Mouse (Mus musculus) thymus, adult 2 months (tissue): ENCODE results near the gene Cdipt. TPM values are rescaled to one million over a fixed set of nuclear protein-coding genes. Genes with fewer than 3 reads are reported as not detected.

Experiments
- DNase-seq: peaks from one replicate; pipeline ENCODE4 v3.0.0; 2021
- H3K27ac ChIP-seq: fragments of 200-500 bp; 2 replicates; pipeline ENCODE4 v1.5.1; 2012; ENCODE audit warnings: low read length, control low read depth; ENCODE audit not compliant: control insufficient read depth, insufficient read depth
- H3K27me3 ChIP-seq: fragments of 200-500 bp; 2 replicates; pipeline ENCODE4 v1.6.1; 2012; ENCODE audit warnings: mild to moderate bottlenecking, low read length, moderate library complexity, mixed read lengths; ENCODE audit not compliant: control insufficient read depth, insufficient read depth
- H3K36me3 ChIP-seq: fragments of 200-500 bp; 2 replicates; pipeline ENCODE4 v1.6.1; 2012; ENCODE audit warnings: mild to moderate bottlenecking, low read length, moderate library complexity; ENCODE audit not compliant: control insufficient read depth, insufficient read depth
- H3K4me1 ChIP-seq: fragments of 200-500 bp; replicated peaks from 2 replicates; pipeline ENCODE4 v1.6.1; 2012; ENCODE audit warnings: low read length; ENCODE audit not compliant: control insufficient read depth, insufficient read depth
- H3K4me3 ChIP-seq: fragments of 200-500 bp; 2 replicates; pipeline ENCODE4 v1.5.1; 2012; ENCODE audit warnings: mild to moderate bottlenecking, low read length, control low read depth, moderate library complexity; ENCODE audit not compliant: control insufficient read depth, insufficient read depth
- CTCF ChIP-seq: fragments of 200-500 bp; IDR thresholded peaks from 2 replicates; pipeline ENCODE4 v1.5.1; 2012; ENCODE audit warnings: mild to moderate bottlenecking, control low read depth, low read length, moderate library complexity, borderline replicate concordance; ENCODE audit not compliant: control insufficient read depth, poor library complexity, insufficient read depth; ENCODE audit errors: extremely low read depth
- POLR2A ChIP-seq: fragments of 200-500 bp; IDR thresholded peaks from 2 replicates; pipeline ENCODE4 v1.6.1; 2012; ENCODE audit warnings: mild to moderate bottlenecking, low read length, control low read depth, moderate library complexity; ENCODE audit not compliant: control insufficient read depth, poor library complexity, insufficient read depth; ENCODE audit errors: extremely low read depth
- WGBS: fragments of 180-500 bp; shearing (Covaris S2); methylation state at CpG from one replicate; pipeline ENCODE4 v1.1.7; 2018; 5-methylcytosine and 5-hydroxymethylcytosine counted together
- polyA plus RNA-seq: library from polyadenylated mRNA; depleted of rRNA; stranded (reverse); fragments of >200 nt; gene quantifications from 2 replicates; pipeline ENCODE4 v1.2.3, GENCODE M21; 2012; rRNA removed

Cdipt gene
- polyA plus RNA-seq, 1 experiment, result 294 TPM

- TF ChIP-seq POLR2A (no peak), CTCF (no peak)
- peak overlapping the region; percentile 86 for H3K4me3 ChIP-seq
- peaks cover 34% of the 10 kb centered on the region for H3K4me1 ChIP-seq
- H3K27ac ChIP-seq, result peak overlapping the region; percentile 89; the same call in 1 of the 2 replicates
- H3K36me3 ChIP-seq, result peaks cover 7% of the 10 kb centered on the region; the same call in 1 of the 2 replicates
- 30% methylated on average over 2 of the region's 48 CpGs for WGBS
- H3K27me3 ChIP-seq, result no peaks in the 10 kb centered on the region
- DNase-seq, result peak; percentile 79
Measured at GRCm38 (mm10) chr7:127026616-127026983, 50.9 kb downstream of the Cdipt start.

DNA sequence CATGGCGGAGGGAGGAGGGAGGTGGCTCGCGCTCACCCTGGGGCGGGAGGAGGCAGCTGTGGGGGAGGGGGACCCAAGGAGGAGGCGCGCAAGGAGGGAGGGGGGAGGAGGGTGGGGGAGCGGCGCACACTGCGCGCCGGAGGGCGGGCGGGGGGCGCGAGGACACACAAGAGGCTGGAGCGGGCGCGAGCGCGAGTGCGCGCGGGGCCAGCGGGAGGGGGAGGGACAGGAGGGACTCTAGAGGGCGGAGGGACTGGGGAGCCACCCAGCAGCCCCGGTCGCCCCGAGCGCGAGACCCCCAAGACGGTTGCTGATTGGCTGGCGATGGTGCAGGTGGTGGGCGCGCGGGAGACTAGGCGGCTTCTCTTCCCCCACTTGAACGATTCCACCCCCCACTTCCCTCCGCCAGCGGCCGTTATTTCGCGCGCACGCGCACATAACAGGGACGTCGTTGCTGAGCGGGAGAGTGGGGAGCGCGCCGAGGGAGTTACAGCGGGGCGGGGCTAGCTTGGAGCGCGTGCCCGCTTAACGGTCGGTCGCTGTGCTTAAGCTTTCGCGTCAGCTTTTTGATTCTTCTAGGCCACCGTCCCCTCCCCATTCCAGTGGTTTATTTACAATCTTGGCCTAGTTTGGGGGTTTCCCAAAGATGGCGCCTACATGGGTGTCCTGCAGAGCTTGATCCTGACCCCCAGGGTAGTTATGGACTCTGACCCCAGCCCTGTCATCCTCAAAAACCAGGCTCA lies 51.4 kb downstream of the Cdipt start, which contains the start of gene Maz:
Maz (minus strand) TSS at position 54 of the 743 bp plus-strand sequence.
- WGBS, result under 1% methylated on average over 39 of the region's 63 CpGs
- H3K4me3 ChIP-seq, result peak within 1 kb of the TSS; percentile 86
- no peaks in the 10 kb centered on the region for H3K27me3 ChIP-seq
- peak; percentile 100 for DNase-seq
- H3K4me1 ChIP-seq, result peaks cover 29% of the 10 kb centered on the region
- H3K36me3 ChIP-seq, result peaks cover 10% of the 10 kb centered on the region; the same call in 1 of the 2 replicates
- TF ChIP-seq CTCF, result peak; percentile 57; the same call in 1 of the 2 replicates
- TF ChIP-seq POLR2A, result peak; percentile 43
- peak within 1 kb of the TSS; percentile 94 for H3K27ac ChIP-seq

DNA sequence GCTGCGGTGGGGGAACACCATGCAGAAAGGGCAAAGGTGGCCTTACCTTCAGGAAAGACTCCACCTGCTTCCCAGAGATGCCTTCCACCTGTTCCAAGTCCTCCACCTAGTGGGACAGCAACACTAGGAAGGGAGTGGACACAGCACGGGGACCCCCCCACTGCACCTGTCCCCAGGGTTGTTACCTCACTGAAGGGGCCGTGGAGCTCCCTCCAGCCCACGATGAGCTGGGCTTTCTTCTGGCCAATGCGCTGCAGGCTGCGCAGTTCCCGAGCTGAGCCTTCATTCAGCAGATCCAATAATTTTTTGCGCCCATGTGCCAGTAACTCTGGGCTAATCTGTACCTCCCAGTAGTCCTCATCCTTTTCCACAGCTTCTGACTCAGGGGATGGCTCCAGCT lies 52.2 kb downstream of the Cdipt start:
- peaks cover 21% of the 10 kb centered on the region for H3K4me1 ChIP-seq
- WGBS, result 52% methylated on average over 8 of the region's 8 CpGs
- peak overlapping the region; percentile 55 for H3K4me3 ChIP-seq
- peak overlapping the region; percentile 94 for H3K27ac ChIP-seq
- H3K36me3 ChIP-seq, result peaks cover 12% of the 10 kb centered on the region; the same call in 1 of the 2 replicates
- no peaks in the 10 kb centered on the region for H3K27me3 ChIP-seq
- TF ChIP-seq POLR2A (no peak), CTCF (no peak)
- DNase-seq, result no peak

Other genes with a start within 250 kb of the Cdipt start
- gene Mapk3, start 216.3 kb upstream of the Cdipt start, polyA plus RNA-seq, result 130 and 131 TPM in 2 replicates
- 15.7 and 106 TPM in 2 replicates for gene Gdpd3, start 209.6 kb upstream of the Cdipt start, polyA plus RNA-seq
- gene Ypel3, start 199.0 kb upstream of the Cdipt start, polyA plus RNA-seq, result 622 and 685 TPM in 2 replicates
- 25.0 and 37.9 TPM in 2 replicates for gene Tbx6, start 194.4 kb upstream of the Cdipt start, polyA plus RNA-seq
- gene Ppp4c, start 183.4 kb upstream of the Cdipt start, polyA plus RNA-seq, result 460 and 482 TPM in 2 replicates
- gene Fam57b, start 178.2 kb upstream of the Cdipt start, polyA plus RNA-seq, result 2.9 and 3.3 TPM in 2 replicates
- gene 4930451I11Rik, start 144.3 kb upstream of the Cdipt start, polyA plus RNA-seq, result not detected in 2 replicates
- 0.12 and 0.13 TPM in 2 replicates for gene Doc2a, start 128.5 kb upstream of the Cdipt start, polyA plus RNA-seq
- 18.7 and 24.6 TPM in 2 replicates for gene Hirip3, start 113.9 kb upstream of the Cdipt start, polyA plus RNA-seq
- 120 and 122 TPM in 2 replicates for gene Ino80e, start 113.5 kb upstream of the Cdipt start, polyA plus RNA-seq
- gene Taok2, start 91.2 kb upstream of the Cdipt start, polyA plus RNA-seq, result 182 and 198 TPM in 2 replicates
- gene Tmem219, start 53.0 kb upstream of the Cdipt start, polyA plus RNA-seq, result 87.7 and 94.7 TPM in 2 replicates
- gene Kctd13, start 47.0 kb upstream of the Cdipt start, polyA plus RNA-seq, result 38.8 and 42.4 TPM in 2 replicates
- gene Asphd1, start 26.3 kb upstream of the Cdipt start, polyA plus RNA-seq, result 0.33 and 0.35 TPM in 2 replicates
- 2.9 and 3.7 TPM in 2 replicates for gene Sez6l2, start 25.4 kb upstream of the Cdipt start, polyA plus RNA-seq
- gene Cdiptos, start 184 bp downstream of the Cdipt start, polyA plus RNA-seq, result 0.34 and 1.0 TPM in 2 replicates
- gene Mvp, start 38.7 kb downstream of the Cdipt start, polyA plus RNA-seq, result 42.5 and 64.9 TPM in 2 replicates
- gene Pagr1b, start 40.6 kb downstream of the Cdipt start, polyA plus RNA-seq, result 5.4 and 6.2 TPM in 2 replicates
- gene Pagr1a, start 41.4 kb downstream of the Cdipt start, polyA plus RNA-seq, result 11.9 and 12.7 TPM in 2 replicates
- 103 and 113 TPM in 2 replicates for gene Gm42742, start 45.2 kb downstream of the Cdipt start, polyA plus RNA-seq
- gene Prrt2, start 45.3 kb downstream of the Cdipt start, polyA plus RNA-seq, result 49.7 and 53.1 TPM in 2 replicates
- gene Maz, start 51.1 kb downstream of the Cdipt start, polyA plus RNA-seq, result 954 and 1,846 TPM in 2 replicates
- gene Kif22, start 66.6 kb downstream of the Cdipt start, polyA plus RNA-seq, result 50.5 and 66.8 TPM in 2 replicates
- gene Zg16, start 111.4 kb downstream of the Cdipt start, polyA plus RNA-seq, result 0.73 and 1.2 TPM in 2 replicates
- gene AI467606, start 115.4 kb downstream of the Cdipt start, polyA plus RNA-seq, result 518 and 532 TPM in 2 replicates
- 8.0 and 10.1 TPM in 2 replicates for gene Qprt, start 146.3 kb downstream of the Cdipt start, polyA plus RNA-seq
- 135 and 157 TPM in 2 replicates for gene Spn, start 161.9 kb downstream of the Cdipt start, polyA plus RNA-seq
- gene Cd2bp2, start 220.1 kb downstream of the Cdipt start, polyA plus RNA-seq, result 63.4 and 67.2 TPM in 2 replicates
- 70.3 and 81.3 TPM in 2 replicates for gene Tbc1d10b, start 232.6 kb downstream of the Cdipt start, polyA plus RNA-seq
- 10.7 and 12.3 TPM in 2 replicates for gene Mylpf, start 233.0 kb downstream of the Cdipt start, polyA plus RNA-seq